Mouse (Mus musculus): Measurements from ENCODE around the gene Amer2.

Gene Amer2

DNA sequence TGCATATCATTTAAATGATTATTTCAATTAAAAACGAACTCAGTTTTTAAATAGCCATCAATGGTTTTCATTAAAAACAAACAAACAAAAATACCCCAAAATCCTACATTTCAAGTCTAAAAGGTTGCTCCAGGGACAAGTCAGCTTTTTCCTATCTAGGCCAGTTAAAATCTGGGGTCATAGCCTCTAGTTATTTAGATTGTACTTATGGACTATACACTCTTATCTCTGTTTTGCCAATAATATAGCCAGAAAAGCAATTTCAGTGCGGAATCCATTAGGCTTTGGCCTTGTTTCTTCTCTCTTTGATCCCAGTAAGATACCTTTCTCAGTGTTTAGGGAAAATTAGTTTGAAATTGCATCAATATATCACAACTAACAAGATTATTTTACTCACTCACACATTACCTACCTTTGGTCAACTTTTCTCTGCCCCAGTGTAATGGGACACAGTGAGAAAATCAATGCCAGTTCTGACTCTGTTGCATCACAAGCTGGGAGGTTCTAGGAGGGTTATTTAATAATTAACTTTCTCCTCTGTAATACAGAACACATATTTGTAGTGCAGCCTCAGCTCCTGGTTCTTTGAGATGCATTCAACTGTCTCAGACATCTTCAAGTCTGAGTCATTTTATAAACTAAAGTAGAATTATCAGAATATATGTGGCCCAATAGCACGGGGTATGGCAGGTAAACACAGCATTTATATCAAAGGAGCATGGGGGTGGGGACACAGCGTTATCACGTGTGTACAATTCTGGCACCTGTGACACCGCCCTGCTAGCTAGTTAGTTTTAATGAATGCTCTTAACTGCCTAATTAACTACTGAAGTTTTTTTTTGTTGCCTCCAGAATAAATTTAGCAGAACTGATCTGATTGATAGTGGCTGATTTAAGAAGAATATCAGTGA, 13.8 kb downstream of the Amer2 start:
- in situ Hi-C loops (cut with MboI, MseI): no loop called here

DNA sequence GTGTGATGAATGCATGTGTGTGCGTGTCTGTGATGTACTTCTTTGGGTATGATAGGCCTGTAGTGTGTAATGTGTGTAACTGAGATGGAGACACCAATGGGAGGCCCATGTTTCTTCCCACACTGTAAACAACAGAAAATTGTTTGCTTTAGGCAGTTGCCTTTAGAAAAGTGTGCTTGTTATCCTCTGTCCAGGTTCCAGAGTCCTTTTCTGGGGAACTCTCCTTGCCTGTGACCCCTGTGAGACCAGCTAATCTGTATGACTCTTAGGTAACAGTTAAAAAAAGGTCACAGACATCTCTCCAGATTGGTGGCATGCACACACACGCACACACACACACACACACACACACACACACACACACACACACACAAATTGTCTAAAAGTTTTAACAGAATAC, 15.3 kb downstream of the Amer2 start:
- in situ Hi-C loops (cut with MboI, MseI): no loop called here

DNA sequence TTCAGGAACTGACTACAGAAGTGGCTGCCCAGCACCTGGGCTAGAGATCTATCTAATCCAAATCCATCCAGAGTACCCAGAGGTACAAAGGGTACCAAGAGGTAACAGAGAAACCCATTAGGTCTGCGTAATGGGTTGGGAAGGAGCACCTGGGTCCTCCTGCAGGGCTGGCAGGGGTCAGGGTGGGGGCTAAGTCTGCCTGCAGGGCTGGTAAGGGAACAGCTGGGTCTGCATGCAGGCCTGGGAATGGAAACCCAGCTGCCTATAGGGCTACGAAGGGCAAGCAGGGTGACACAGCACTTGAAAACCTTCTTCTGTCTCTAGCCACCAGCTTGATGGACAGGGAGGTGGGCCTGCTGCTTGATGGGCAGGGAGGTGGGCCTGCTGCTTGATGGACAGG, 19.1 kb downstream of the Amer2 start:
- in situ Hi-C loops (cut with MboI, MseI): no loop called here

DNA sequence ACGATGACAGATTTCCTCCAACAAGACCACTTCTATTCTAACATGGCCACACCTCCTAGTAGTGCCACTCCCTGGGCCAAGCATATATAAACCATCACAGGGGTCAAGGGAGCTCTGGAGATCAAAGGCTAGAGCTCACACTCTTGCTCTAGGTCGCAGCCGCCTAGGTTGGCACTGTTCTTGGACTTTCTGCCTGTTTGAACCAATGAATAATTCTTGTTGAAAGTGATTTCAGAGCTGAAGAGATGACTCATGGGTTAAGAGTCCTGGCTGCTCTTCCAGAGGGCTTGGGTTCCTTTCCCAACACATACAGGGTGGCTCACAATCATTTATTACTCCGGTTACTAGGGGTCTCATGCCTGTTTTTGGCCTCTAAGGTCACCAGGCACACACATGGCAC, 24.3 kb downstream of the Amer2 start:
- in situ Hi-C loops (cut with MboI, MseI): no loop called here

DNA sequence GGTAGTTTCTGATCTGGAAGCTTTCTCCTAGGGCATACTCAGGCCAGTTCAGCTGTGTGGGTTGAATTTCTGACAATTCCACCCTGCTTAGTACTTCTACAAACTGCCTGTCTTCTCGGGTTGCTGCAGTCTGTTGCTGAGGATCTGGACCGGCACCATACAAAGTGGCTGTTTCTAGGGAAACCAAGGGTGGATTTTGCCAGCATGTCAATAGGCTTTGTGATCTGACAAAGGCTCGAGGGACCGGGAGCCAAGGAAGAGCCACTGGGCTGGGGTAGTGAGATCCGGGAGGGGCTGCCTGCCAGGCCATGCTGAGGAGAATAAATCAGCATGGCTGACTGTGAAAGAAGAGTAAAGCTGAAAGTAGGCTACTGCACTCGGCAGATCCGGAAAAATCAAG, 25.8 kb downstream of the Amer2 start:
- in situ Hi-C loops (cut with MboI, MseI): no loop called here

DNA sequence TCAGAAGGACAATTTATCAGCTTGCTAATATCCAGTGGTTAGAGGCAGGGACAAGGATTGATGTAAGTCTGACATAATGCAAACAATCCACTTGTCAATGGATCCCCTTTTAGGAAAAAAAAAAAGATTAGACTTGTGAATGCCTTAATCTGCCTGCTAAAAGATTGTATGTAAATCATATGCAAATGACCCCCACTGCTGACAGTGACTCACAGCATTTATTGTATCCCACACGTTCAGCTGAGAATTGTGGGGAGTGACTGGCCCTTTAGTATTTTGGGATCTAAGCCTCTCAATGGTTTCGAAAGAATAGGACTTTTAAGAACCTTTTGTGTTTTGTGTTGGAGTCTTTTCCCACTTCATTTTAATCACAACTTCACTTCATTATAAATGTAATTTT, 30.2 kb downstream of the Amer2 start:
- in situ Hi-C loops (cut with MboI, MseI): no loop called here

DNA sequence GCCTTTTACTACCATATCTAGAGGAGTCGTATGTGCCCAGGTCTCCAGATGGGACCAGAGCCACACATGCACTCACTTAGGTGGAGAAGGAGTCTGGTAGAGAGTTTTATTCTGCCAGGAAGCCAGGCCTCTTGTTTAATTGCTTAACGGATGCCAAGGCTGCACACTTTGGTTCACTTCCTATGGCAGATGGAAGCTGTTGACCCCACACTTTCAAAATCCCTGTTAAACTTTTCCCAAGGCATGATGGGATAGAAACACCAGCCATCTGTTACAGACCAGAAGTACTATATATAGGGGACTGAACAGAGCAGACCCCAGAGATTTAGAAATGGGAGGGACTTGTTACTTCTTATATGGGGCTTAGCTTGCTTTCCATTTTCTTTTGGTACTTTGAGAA, 32.8 kb downstream of the Amer2 start:
- in situ Hi-C loops (cut with MboI, MseI): no loop called here

DNA sequence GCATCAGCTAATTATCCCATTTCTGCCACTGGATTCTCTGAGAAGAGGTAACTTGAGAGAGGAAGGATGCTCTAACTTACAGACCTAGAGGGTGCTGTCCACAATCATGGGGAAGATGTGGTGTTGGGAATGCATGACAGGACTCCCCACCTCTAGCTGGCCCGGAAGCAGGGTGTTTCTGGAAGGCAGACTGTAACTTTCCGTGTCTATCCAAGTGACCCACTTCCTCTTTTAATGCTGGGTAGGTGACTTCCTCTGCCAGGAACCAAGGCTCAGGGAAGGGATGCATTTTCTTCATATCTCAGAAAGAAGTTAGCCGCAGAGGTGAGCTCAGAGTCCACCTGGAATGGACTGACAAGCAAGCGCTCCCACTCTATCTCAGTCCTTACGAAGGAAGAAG, 33.5 kb downstream of the Amer2 start:
- in situ Hi-C loops (cut with MboI, MseI): no loop called here

DNA sequence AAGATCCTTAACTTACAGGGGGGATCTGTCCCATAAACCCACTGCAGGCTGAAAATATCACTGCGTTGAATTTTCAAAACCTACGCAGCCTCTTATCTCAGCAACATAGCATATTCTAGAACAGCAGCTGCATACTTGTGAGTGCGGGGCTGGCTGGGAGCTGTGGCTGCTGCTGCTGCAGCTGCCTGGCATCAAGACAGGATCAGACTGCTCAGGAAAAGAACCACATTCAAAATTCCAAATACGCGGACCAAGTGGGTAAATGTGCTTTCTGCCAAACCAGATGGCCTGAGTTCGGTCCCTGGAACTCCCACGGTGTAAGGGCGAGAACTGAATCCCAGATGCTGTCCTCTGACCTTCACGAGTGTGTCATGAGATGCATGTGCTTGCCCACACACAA, 34.3 kb downstream of the Amer2 start:
- in situ Hi-C loops (cut with MboI, MseI): no loop called here

DNA sequence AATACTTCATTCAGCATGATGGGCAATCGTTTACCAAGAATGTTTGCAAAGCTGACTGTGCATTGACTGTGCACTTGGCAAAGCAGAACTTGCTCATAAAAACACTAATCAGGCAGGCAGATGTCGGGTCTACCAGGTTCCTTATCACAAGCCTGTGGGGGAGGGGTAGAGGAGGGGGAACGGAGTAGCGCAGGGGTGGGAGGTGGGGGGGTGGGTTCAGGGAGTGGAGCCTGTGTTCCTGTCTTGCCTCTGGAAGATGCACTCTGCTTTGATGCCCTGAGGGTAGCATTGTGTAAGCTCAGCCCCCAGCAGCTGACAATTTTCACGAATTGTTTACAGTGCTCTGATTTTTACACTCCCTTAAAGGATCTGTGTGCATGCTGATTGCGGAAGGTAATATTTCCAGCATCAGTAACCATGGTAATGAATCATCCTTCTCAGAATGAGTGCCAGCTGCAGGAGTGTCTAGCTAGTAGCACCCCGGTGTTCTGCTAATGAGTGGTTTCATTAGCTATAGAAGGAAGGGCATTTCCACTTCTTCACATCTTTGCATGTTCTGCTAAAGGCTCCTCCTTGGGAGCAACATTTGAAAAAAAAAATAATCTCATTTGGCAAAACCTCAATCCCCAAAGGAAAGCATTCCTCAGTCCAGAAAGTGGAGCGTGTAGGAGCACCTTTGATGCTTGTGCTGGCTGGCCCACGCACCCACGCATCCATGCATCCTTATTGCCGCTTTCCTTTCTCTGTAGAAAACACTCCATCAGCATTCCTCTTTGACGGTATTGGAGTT, 36.8 kb downstream of the Amer2 start:
- in situ Hi-C loops (cut with MboI, MseI): no loop called here

DNA sequence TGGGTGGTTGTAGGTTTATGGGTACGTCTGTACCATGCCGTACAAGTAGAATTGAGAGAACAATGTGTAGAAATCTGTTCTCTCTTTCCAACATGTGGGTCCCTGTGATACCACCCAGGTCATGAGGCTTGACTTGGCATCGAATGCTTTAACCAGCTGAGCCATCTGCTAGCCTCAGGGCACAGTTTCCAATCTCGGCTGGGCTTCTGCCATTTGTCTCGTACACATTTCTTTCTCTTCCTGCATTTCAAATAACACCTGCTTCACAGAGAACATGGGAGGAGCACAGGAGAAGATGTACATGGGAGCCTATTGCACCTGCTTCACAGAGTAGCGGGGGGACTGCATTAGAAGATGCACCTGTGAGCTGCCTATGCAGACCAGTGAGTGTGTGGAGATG, 38.2 kb downstream of the Amer2 start:
- in situ Hi-C loops (cut with MboI, MseI): no loop called here

DNA sequence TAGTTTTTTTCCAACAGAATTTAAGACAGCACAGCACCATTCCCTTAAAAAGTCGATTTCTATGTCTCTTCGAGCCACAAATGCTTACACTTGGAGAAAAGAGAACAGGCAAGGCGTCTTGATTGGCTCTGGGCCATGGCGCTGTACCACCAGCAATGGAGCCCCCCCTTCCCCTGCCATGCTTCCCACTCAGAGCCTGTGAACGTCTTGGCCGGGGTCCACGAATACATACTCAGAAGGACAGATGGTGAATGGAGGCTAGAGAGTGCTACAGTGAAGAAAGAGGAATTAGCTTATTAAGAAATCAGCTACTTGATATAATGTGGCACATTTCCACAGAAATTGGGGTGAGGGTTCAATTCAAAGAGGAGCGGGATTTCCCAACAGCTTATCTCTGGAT, 41.6 kb downstream of the Amer2 start:
- in situ Hi-C loops (cut with MboI, MseI): no loop called here

DNA sequence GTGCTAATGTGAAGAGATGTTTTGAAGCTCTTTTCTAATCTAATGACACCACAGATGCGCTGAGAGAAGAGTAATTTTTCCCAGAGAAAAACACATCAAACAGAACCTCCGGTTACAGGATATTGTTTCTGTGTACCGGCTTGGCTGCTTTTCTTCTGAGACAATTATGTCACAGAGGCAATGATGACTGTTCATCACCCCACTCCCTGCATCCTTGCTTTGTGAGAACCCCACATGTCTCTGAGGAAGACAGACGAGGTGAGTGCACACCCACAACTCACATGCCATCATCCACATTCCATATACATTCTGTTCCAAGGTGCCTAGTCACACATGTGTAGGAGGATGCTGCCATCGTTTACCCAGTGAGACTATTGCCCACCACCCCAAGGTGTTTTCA, 44.9 kb downstream of the Amer2 start:
- in situ Hi-C loops (cut with MboI, MseI): no loop called here

DNA sequence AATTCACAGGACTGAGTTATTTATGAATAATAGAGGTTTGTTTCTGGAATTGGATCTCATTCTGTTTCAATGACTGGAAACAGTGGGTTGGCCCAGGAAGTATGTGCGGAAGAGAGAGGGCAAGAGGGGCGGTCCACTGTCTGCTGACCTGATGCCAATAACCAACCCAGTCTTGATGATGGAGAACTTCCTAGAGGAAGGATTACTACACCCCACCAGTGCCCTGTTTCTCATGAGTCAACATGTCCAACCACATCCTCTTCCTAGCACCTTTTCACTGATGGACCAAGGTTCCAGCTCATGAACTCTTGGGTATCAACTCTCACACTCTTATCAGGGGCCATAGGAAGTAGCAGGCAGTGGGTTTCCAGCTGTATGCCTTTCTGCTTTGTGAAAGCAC, 49.9 kb downstream of the Amer2 start:
- in situ Hi-C loops (cut with MboI, MseI): no loop called here

DNA sequence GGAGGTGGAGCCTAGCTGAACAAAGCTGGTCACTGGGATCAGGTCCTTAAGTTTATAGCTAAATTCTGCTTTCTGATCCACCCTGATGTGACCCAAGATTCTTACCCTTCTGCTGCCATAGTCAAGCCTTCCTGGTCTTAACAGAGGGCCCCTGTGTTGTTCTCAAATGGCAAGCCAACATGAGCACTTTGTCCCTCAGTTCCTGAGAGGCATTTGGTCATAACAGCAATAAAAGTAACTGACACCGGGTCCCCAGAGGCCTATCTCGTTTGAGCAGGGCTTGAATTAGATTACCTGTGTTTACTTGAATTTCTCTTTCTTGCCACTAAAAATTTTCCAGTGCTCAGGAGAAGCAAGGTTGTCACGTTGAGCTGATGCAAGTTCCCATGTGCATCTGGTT, 51.1 kb downstream of the Amer2 start:
- in situ Hi-C loops (cut with MboI, MseI): no loop called here

DNA sequence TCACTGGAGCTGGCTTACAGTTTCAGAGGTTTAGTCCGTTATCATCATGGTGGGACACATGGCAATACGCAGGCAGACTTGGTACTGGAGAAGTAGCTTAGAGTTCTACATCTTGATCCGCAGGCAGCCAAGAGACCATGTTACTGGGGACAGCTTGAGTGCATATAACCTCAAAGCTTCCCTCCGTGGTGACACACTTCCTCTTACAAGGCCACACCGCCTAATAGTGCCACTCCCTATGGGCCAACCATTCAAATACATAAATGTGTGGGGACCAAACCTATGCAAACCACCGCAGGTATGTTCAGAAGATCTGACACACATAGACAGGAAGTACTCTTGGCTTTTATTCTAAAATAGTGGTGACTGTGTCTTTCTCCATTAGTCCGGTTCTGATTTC, 52.5 kb downstream of the Amer2 start:
- in situ Hi-C loops (cut with MboI, MseI): no loop called here

DNA sequence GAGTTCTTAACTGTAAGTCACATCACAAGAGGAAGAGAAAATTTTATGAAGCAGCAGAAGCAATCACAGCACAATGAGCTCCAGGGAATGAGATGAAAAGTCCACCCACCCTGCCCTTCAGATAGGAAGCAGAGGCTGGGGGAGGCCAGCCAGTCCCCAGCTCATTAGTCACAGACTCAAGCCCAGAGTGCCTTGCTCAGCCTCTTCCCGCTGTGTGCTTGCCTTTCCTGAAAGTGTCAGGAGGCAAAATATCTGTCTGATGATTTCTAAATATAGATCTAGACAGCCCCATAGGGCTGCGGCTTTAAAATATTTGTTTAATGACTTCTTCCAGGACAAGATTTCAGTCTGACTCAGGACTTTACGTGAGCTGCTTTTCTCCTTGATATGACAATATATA, 54.8 kb downstream of the Amer2 start:
- in situ Hi-C loops (cut with MboI, MseI): no loop called here

DNA sequence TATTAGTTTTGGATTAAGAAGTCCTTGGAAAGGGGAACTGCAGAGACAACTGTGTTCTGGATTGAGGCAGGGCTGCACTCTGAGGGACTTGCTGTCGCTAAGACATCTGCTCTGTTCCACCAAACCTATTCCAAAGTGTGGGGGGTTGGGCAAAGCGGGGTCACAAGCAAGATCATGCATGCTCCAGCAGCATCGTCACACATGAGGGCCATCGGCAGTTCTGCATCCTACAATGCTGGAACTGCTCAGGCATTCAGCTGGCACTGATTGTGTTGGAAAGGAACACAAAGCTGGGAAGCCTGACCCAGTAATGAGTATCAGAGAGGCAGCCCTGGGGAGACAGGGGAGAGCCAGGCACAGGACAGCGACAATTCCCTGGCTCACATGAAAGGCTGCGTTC, 56.5 kb downstream of the Amer2 start:
- in situ Hi-C loops (cut with MboI, MseI): no loop called here

DNA sequence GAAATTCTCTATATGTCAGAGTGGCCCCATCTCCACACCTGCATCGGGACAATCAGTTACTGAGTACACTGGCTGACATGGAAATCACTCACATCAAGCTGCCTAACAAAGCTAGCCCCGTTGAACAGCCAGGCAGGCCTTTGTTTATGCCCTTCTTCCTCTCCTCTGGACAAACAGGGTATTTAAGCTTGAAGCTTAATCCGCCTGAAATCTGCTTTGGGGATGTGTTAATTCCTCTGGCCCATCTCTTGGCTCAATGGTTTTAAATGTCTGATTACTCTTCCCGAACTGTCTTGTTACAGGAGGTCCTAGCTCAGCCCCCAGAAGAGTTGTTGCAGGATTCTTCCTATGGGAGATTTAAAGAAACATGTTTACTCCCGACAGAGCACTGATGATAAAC, 58.5 kb downstream of the Amer2 start:
- in situ Hi-C loops (cut with MboI, MseI): no loop called here

DNA sequence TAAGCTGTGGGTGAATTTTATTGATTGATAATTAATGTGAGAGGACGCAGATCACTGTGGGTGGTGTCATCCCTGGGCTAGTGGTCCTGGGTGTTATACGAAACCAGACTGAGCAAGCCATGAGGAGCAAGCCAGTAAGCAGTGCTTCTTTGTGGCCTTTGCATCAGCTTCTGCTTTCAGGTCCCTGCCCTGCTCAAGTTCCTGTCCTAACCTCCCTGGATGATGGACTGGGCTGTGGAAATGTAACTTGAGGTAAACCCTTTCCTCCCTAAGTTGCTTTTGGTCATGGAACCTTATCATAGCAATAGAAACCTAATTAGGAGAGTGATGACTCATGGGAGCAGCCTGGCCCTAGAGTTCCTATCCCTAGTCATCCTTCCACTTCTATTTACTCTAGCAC, 59.1 kb downstream of the Amer2 start:
- in situ Hi-C loops (cut with MboI, MseI): no loop called here

DNA sequence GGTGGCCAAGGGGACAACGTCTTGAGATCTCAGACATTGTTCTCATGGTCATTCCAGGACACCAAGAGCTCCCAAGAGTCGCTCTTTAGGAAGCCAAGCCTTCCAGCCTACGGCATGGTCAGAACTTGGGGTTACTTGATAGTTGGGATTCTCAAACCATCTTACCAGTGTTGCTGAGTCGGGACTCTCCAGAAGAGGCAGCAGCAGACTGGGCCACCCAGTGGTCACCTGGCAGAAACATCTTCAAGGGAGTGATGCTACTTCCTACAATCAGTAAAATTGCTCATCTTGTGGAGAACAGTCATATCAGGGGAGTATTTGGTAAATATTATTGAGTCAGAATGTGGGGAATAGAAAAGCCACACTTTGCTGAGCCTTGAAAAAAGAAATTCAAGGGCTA, 62.5 kb downstream of the Amer2 start:
- in situ Hi-C loops (cut with MboI, MseI): no loop called here

DNA sequence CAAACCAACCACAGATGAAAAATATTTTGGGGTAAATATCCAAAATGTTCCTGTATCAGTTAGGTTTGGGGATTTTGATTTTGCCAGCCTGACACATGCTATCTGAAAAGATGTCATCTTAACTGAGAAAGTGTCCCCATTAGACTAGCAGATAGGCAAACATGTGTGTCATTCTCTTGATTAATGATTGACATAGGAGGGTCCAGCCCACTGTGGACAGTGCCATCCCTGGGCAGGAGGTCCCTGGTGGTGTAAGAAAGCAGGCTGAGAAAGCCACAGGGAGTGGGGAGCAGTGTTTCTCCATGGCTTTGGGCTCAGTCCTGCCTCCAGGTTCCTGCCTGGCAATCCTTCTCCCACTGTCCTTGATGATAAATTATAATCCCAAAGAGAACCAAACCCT, 63.3 kb downstream of the Amer2 start:
- in situ Hi-C loops (cut with MboI, MseI): no loop called here
